Mouse (Mus musculus) embryonic fibroblast, embryonic 13.5 days (primary cell): ENCODE measurements around the gene Cfap44.

ENCODE experiments used
- CTCF ChIP-seq: IDR thresholded peaks from 2 replicates; pipeline ENCODE4 v1.5.1; 2011; ENCODE audit warnings: mild to moderate bottlenecking, control low read depth, low read length, moderate library complexity, borderline replicate concordance; ENCODE audit not compliant: insufficient read depth
- POLR2A ChIP-seq: IDR thresholded peaks from 2 replicates; pipeline ENCODE4 v1.6.1; 2011; ENCODE audit warnings: low read depth, mild to moderate bottlenecking, control low read depth, low read length, moderate library complexity

- TF ChIP-seq CTCF, result no peak
- no peak for TF ChIP-seq POLR2A
Measured at GRCm38 (mm10) chr16:44485691-44486090, 91.1 kb downstream of the Cfap44 start.
